Mouse (Mus musculus): ENCODE data around the gene Klhl6.
"Not testable (repeated sequence)": the region's sequence is repeated elsewhere in the genome, so short reads cannot be mapped to it uniquely, and the experiment has no call there.

Klhl6 gene

GRCm38 (mm10) chr16:19982537-19983257, at the start of gene Klhl6:
Gene Klhl6, minus strand, starts transcription at chr16:19983037.
- peak in 1 of 2 experiments; percentile 1 for DNase-seq

DNA sequence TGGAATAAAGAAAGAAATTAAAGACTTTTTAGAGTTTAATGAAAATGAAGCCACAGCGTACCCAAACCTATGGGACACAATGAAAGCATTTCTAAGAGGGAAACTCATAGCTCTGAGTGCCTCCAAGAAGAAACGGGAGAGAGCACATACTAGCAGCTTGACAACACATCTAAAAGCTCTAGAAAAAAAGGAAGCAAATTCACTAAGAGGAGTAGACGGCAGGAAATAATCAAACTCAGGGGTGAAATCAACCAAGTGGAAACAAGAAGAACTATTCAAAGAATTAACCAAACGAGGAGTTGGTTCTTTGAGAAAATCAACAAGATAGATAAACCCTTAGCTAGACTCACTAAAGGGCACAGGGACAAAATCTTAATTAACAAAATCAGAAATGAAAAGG, 44.4 kb upstream of the Klhl6 start:
- not testable (repeated sequence) for DNase-seq

GRCm38 (mm10) chr16:20022821-20023220, 40.0 kb upstream of the Klhl6 start:
- DNase-seq: no peak

- no peak for DNase-seq
These were observed 39.0 kb upstream of the Klhl6 start for GRCm38 (mm10) chr16:20021848-20022247.

- DNase-seq: no peak
These were observed 29.8 kb upstream of the Klhl6 start for GRCm38 (mm10) chr16:20012647-20013046.

- no peak for DNase-seq
These were observed 23.2 kb upstream of the Klhl6 start for GRCm38 (mm10) chr16:20006066-20006465.

DNA sequence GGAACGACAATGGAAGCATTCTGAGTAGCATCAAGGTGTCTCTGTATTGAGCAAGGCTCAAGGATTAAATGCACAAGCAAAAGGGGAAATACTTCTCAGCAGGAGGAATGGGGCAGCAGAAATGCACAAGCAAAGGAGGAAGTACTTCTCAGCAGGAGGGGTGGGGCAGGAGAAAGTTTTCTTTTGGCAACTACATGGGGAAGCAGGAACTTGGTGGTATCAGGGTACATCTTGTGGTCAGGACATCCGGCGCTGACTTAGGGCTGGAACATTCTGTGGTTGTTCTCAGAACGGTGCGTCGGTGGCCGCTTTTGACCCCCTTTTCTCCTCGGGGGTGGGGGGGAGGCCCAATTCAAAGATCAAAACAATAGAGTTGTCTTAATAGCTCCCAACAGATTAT, 17.4 kb upstream of the Klhl6 start:
- DNase-seq: not testable (repeated sequence)

DNA sequence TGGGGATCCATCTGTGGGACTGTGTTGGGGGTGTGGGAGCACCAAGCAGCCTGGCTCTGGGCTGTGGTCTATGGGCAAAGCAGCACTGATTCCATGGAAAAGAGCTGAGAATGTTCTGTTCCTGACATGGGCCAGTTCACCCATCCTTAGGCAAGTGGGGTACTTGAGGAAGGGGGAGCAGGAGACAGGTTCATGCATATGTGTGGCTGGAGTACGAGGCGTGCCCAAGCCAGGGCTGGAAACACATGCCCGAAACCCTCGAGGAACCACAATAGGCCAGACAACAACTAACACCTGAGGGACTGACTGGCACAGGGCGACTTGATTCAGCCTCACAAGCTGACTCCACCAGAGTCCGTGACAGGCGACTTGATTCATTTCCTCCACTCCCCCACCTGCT, 14.8 kb upstream of the Klhl6 start:
- no peak for DNase-seq

GRCm38 (mm10) chr16:19996913-19997312, 14.1 kb upstream of the Klhl6 start:
- not testable (repeated sequence) for DNase-seq

GRCm38 (mm10) chr16:19995818-19996217, 13.0 kb upstream of the Klhl6 start:
- DNase-seq: no peak

DNA sequence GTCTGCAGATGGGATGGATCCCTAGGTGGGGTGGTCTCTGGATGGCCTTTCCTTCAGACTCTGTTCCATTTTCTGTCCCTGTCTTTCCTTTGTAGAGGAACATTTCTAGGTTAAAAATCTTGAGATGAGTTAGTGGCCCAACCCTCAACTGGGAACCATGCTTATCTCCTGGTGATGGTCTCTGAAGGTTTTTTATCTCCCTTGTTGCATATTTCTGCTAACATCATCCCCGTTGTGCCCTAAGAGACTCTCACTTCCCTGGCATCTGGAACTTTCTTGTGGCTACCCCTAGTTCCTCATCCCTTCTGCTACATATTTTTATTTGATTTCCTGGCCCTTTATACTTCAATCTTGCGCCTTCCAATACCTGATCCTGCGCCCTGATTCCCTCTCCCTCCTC, 10.4 kb upstream of the Klhl6 start:
- no peak for DNase-seq

DNA sequence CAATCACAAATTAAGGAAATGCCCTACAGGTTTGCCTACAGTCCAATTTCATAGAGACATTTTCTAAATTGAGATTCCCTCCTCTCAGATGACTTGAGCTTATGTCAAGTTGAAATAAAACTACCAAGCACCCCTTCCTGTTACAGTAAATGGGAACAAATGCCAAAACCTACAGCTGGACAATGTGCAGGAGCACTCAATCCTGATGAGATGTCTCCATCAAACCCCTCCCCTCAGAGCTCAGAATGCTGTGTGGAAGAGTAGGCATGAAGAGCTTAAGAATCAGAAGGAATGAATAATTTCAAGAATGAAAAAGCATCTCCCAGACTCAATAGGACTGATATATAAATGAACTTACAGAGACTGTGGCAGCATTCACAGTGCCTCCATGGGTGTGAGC, 7.7 kb upstream of the Klhl6 start:
- DNase-seq: no peak

DNA sequence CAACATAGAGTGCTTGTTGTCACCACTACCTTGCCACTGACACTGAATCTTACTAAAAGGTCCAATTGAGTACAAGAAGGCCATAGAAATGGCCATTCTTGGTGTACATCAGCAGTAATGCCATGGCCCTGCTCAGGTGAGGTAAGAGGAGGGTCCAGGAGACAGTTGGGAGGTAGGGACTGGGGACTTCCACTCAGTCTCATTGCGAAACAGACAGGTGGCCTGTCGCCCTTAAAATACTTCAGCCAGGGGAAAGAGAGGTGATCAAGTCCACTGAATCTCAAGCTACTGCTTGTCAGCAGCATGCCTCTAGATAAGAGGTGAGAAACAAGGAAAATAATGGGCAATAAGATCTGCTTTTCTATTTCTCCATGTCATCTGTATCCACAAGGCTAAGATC, 4.8 kb upstream of the Klhl6 start:
- no peak for DNase-seq

DNA sequence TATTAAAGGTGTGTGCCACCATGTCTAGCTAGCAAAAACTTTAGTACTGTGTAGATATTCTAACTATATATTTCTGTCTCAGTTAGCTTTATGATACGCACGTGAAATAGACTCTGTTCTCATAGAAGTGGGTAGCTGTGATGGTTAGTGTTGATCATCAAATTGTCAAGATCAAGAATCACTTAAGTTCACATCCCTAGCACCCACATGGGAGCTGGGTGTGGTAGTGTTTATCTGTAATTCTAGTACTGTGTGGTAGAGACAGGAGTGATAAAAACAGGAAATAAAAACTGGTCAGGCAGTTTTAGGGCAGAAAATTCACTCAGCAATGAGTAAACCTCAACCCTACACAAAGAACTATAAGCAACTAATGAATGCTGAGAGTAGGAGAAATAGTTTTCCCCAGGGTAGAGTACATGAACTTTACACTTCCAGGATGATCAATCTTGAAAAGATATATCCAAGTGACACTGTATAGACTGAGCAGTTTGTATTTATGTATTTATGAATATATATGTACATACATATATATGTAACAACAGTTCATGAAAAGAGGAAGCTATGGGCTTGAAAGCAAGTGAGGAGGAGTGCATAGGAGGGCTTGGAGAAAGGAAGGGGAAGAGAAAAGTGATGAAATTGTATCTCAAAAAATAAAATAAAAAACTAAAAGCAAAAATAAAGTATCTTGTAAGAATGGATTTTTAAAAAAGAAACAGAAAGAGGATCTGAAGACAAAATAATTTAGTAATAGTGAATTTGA, 2.2 kb upstream of the Klhl6 start:
- DNase-seq: no peak

- no peak for DNase-seq
These were observed 722 bp upstream of the Klhl6 start for GRCm38 (mm10) chr16:19983559-19983958.

DNA sequence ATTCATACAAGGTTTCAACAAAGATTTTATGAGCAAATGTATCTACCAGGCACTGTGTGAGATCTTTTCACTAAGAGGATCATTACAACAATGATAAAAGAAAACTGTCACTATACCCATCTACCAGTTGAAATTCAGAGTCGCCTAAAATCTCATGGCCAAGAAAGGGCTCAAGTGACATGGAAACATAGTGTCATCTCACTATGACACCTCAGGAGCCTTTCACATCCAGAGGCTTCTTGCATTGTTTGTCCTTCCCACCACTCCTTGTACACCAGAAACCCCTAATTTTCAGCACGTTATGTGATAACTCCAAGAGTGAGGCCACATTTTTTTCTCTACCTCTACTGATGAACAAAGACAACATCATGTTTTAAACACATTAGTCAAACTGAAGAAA, 1.2 kb downstream of the Klhl6 start:
- DNase-seq: no peak

GRCm38 (mm10) chr16:19981006-19981405, 1.8 kb downstream of the Klhl6 start:
- DNase-seq: no peak

DNA sequence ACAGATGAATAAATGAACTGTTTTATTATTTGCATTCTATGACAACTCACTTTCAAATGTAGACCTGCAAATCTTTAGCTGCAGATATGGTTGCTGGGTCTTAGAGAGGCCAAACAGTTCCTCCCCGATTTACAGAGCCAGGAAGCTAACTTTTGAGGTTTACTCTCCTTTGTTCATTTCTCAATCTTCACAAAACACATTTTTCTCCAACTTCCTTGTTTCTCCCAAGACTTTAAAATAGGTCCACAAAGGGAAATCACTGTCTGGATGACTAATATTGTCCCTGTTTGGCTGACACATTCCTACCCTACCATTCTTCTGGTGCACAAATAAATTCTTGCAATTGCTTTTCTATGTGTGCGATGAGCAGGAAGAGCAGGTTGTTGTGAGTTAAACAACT, 3.1 kb downstream of the Klhl6 start:
- no peak for DNase-seq

- DNase-seq: no peak
These were observed 5.6 kb downstream of the Klhl6 start for GRCm38 (mm10) chr16:19977282-19977681.

DNA sequence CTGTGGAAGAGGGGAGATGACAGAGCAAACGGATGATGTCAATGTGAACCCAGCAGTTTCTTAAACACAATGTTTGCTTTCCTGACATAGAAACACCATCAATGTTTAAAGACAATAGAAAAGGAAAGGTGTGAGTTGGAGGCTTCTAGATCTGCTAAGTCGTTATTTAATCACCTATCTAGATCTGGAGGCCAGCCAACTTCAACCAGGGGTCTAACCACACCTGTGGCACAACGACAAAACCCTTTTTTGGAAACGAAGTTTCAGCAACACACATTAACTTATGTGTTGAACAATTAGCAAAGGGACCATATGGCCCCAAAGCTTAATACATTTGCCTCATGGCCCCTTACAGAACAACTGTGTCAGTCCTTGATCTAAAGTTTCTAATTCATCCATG, 6.0 kb downstream of the Klhl6 start:
- DNase-seq: peak in 1 of 2 experiments; percentile 2

- no peak for DNase-seq
These were observed 7.4 kb downstream of the Klhl6 start for GRCm38 (mm10) chr16:19975432-19975831.

- DNase-seq: no peak
These were observed 9.4 kb downstream of the Klhl6 start for GRCm38 (mm10) chr16:19973480-19973879.

GRCm38 (mm10) chr16:19972736-19973350, 10.0 kb downstream of the Klhl6 start:
- DNase-seq: no peak

DNA sequence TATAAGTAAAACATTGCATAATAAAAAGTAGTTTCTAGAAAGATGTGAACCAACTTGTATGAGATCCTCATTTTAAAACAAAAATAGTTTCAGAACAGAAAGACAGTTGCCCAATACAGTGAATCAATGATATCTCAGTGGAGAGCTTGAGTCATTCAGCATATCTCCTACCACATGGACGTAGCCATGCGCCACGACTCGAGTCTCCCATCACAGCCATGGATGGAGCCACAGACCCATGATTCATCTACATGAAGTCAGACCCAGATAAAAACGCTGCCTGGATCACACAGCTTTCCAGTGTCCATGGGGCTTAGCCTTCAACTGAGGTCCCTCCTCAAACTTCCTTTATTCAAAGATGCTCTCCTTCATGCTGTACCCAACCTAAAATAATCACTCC, 13.3 kb downstream of the Klhl6 start:
- no peak for DNase-seq
